Mouse (Mus musculus): Measurements from ENCODE around the gene Xirp1.
"Not testable (repeated sequence)": the region's sequence is repeated elsewhere in the genome, so short reads cannot be mapped to it uniquely, and the experiment has no call there.

Xirp1 gene

GRCm38 (mm10) chr9:120020285-120020890 is 3.0 kb downstream of the Xirp1 start:
- peak; percentile 63 for DNase-seq (ENCODE audit: low read depth, low spot score)

- DNase-seq (ENCODE audit: low read depth, low spot score), result no peak
These were observed 6.4 kb downstream of the Xirp1 start for GRCm38 (mm10) chr9:120016956-120017355.

GRCm38 (mm10) chr9:120014828-120015227 is 8.6 kb downstream of the Xirp1 start:
- no peak for DNase-seq (ENCODE audit: low read depth, low spot score)

DNA sequence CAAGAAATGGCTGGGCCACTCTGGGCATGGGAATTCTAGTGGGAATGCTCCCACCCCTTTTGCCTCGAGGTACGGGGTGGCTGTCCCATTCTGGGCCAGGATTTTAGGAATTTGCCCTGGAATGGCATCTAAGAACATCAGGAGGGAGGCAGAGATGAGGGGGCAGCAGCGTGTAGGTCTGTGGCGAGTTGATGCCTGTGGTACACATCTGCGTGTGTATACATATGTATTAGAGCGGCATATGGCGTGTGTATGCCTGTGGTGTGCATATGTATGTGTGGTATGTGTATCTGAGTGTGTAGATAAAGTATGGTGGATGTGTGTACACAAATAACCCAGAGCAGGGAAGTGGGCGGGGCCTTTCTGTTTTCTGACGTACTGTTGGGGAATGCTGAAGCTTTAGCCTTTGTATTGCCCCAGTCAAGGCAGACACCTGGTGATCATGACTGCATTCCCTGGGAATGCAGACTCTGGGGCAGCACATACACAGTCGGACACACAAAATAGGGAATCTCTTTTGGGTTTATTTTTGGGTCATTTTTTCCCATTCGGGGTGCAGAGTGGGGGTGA is 10.1 kb downstream of the Xirp1 start:
- DNase-seq (ENCODE audit: low read depth, low spot score), result no peak

GRCm38 (mm10) chr9:120012781-120013180 is 10.6 kb downstream of the Xirp1 start:
- DNase-seq (ENCODE audit: low read depth, low spot score), result no peak

DNA sequence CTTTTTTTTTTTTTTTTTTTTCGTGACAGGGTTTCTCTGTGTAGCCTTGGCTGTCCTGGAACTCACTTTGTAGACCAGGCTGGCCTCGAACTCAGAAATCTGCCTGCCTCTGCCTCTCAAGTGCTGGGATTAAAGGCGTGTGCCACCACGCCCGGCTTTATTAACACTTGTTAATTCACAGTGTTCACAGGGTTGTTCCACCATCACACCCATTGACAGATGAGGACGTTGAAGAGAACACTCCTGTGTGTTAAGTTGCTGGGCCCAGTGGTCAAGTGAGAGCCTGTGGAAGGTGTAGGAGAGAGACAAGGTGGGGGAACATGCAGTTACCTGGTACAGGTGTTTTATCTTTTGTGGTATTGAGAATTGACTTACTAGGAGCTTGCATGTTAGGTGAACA is 11.2 kb downstream of the Xirp1 start:
- not testable (repeated sequence) for DNase-seq (ENCODE audit: low read depth, low spot score)

- DNase-seq (ENCODE audit: low read depth, low spot score), result peak; percentile 86
These were observed 11.9 kb downstream of the Xirp1 start for GRCm38 (mm10) chr9:120011533-120011932.

- peak; percentile 95 for DNase-seq (ENCODE audit: low read depth, low spot score)
These were observed 12.5 kb downstream of the Xirp1 start for GRCm38 (mm10) chr9:120010781-120011511.

GRCm38 (mm10) chr9:120009871-120010270 is 13.5 kb downstream of the Xirp1 start:
- no peak for DNase-seq (ENCODE audit: low read depth, low spot score)

DNA sequence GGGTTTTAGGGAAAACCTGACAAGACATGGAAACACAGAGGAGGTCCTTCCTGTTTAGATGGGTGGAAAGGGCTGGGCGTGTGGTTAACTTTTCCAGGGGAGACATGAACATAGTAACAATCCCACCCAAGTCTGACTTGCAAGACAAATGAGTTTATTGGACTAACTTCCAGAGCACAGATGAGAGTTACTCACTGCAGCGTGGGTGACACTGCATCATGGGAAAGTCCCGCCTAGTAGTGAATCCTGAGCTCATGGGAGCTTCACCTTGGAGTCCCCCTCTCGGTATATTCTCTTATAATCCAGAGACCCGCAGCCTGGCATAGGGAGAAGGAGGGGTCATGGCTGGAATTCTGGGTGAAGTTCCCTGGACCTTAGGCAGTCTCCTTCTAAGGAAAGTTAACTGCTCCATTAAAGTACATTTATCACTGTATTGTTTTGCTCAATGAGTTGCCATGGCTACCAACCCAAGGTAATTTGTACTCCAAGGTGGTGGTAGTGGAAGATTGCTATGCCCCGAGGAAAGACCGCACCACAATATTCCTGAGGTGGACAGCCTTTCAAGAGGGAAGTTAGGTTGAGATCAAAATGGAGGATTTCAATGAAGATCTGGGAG is 14.1 kb downstream of the Xirp1 start:
- DNase-seq (ENCODE audit: low read depth, low spot score), result no peak

GRCm38 (mm10) chr9:120007833-120008232 is 15.6 kb downstream of the Xirp1 start:
- DNase-seq (ENCODE audit: low read depth, low spot score), result no peak

GRCm38 (mm10) chr9:120005936-120006335 is 17.5 kb downstream of the Xirp1 start:
- DNase-seq (ENCODE audit: low read depth, low spot score), result no peak

- DNase-seq (ENCODE audit: low read depth, low spot score), result no peak
These were observed 20.5 kb downstream of the Xirp1 start for GRCm38 (mm10) chr9:120002893-120003292.

- DNase-seq (ENCODE audit: low read depth, low spot score), result peak; percentile 84
These were observed 21.3 kb downstream of the Xirp1 start for GRCm38 (mm10) chr9:120001945-120002725.

- DNase-seq (ENCODE audit: low read depth, low spot score), result no peak
These were observed 22.6 kb downstream of the Xirp1 start for GRCm38 (mm10) chr9:120000761-120001160.

- no peak for DNase-seq (ENCODE audit: low read depth, low spot score)
These were observed 23.8 kb downstream of the Xirp1 start for GRCm38 (mm10) chr9:119999636-120000035.

GRCm38 (mm10) chr9:119998776-119999175 is 24.6 kb downstream of the Xirp1 start:
- DNase-seq (ENCODE audit: low read depth, low spot score), result no peak

DNA sequence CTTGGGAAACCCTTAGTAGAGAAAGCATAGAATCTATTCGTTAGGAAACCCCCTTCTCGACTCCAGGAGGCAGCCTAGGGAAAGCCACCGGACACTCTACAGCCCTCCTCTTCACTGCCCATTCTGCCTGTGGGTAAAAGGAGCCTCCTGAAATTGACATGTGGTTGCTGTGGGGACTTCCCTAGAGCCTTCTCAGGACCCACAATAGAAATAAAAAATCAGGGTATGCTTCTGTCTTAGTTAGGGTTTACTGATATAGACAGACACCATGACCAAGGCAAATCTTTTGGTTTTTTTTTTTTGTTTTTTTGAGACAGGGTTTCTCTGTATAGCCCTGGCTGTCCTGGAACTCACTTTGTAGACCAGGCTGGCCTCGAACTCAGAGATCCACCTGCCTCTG is 27.3 kb downstream of the Xirp1 start:
- DNase-seq (ENCODE audit: low read depth, low spot score), result no peak

DNA sequence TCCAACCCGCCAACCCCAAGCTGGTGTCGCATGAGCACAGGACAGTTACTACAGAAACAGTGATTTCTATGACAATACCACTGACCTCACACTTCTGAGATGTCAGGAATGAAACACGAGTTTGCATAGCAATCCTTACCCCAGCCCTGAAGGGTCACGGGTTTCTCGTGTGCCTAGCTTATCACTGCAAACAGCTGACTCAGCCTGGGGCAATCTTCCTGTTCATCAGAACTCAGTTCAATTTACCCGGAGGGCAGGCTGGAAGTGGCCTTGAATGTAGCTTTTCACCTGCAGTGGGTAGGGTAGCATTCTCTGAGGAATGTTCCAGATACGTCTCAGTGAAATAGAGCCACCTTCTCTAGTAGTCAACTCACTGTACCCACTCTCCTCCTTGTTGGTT is 29.2 kb downstream of the Xirp1 start:
- DNase-seq (ENCODE audit: low read depth, low spot score), result no peak

DNA sequence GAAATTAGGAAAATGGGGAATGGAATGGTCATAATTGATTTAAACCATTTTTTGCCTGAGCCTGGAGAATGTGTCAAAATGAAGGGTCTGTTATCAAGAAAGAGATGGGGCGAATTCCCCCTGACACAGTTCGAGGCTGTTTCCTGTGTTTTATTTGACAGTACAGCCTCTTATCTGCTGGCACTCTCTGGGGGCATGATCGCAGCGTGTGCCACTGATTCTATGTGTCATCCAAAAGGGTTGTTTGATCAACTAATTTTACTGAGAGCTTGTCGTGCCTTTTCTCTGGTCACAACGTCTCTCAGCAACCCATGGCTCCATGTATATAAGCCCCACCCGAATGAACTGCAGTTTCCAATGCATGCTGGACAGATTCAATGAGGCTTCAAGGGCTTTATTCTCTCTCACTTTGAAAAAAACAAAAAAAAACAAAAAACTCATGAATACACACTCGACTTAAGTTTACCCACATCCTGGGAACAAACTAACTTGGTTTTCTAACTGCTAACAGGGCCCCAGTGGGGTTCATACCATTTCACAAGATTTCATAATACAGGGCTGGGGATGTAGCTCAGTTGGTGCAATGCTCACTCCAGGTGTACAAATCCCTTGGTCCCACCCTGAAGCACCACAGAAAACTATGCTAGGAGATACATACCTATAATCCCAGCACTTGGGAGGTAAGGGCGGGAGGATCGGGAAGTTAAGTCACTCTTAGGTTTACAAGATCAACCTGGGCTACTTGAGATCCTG is 30.1 kb downstream of the Xirp1 start:
- no peak for DNase-seq (ENCODE audit: low read depth, low spot score)

GRCm38 (mm10) chr9:119991310-119991709 is 32.1 kb downstream of the Xirp1 start:
- DNase-seq (ENCODE audit: low read depth, low spot score), result no peak

Measured in A20 (cell line).